Mouse (Mus musculus) liver, embryonic 14.5 days (tissue): ENCODE data around the gene Xpo4.

Source experiments
- CTCF ChIP-seq: IDR thresholded peaks from 2 replicates; pipeline ENCODE4 v1.5.1; 2016; ENCODE audit warnings: antibody characterized with exemption, low read depth, control low read depth
- EP300 ChIP-seq: IDR thresholded peaks from 2 replicates; pipeline ENCODE4 v1.6.1; 2016; ENCODE audit warnings: antibody characterized with exemption, low read depth

DNA sequence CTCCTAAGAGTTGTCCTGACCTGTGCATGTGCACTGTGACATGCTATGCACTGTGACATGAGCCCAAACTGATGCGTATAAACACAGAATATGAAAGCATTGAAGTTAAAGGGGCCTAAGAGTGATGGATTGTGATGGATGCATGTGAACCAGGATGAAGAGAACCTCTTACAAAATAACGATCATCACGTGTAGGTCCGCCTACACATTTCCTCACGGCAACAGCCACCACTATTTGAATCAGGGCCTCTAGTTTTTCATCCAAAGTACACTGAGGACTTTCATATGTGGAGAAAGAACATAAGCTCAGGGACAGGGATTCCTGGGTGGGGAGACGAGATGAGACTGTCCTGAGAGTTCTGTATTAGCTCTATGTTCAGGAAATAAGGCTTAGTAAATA lies 45.8 kb upstream of the Xpo4 start:
- TF ChIP-seq CTCF = no peak
- TF ChIP-seq EP300 = no peak
